Mouse (Mus musculus) thymus, postnatal 0 days (tissue): Measurements from ENCODE around the gene Atp8a1. TPM values are rescaled to one million over a fixed set of nuclear protein-coding genes. Genes with fewer than 3 reads are reported as not detected.
A peak's percentile ranks its signal among the peaks of the same experiment; 100 is the strongest.

ENCODE experiments used
- DNase-seq: peaks from one replicate; pipeline ENCODE4 v3.0.0-alpha.2; 2015; ENCODE audit warnings: low spot score
- polyA plus RNA-seq: library from polyadenylated mRNA; unstranded; fragments of >200 nt; fragmentation: Nextera tagmentation; extraction: Ambion mirVana; gene quantifications from 2 replicates; pipeline ENCODE4 v1.2.1, GENCODE M21; 2015

Atp8a1 gene
- 16.5 and 16.7 TPM in 2 replicates for polyA plus RNA-seq

DNA sequence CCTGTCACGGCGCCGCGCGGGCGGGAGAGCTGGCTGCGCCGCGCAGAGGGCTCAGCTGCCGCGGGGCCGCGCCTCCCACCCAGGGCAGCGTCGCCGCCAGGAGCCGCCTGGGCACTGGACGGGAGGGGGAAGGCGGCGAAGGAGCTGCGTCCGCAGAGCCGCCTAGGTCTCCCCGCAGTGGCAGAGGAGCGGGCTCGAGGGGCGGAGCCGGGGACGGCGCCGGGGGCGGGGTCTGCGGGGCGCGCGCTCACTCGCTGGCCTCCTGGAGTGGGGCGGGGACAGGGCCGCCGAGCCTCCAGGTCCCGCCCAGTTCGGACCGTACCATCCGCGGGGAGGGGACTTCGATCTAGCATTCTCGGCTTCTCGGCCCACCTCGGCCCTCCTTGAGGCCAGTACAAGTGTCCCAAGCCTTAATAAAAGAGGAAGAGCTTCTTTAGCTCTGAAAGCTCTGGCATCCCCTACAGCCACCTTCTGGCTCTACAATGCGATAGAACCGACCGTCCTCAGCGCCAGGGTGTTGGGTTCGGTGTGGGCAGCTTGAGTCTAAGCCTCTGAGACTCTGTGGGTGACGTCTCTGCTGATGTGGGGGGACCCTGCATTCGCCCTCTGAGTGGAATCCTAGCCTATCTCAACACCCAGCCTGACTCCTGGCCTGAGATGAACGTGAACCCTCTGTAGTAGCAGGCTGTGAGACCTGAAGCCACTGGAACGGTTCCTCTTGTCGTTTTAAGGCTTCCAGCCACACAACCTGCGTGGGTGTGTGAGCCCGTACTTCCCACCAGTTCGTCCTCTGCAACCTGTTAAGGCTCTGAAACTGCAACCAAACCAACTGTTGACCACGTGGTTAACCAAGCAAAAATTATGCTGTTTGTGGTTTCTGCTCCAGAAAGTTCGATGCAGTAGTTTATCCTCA is at the start of gene Atp8a1:
Gene Atp8a1, minus strand, starts transcription at position 182 of the 913 bp plus-strand sequence.
- peak; percentile 97 for DNase-seq

DNA sequence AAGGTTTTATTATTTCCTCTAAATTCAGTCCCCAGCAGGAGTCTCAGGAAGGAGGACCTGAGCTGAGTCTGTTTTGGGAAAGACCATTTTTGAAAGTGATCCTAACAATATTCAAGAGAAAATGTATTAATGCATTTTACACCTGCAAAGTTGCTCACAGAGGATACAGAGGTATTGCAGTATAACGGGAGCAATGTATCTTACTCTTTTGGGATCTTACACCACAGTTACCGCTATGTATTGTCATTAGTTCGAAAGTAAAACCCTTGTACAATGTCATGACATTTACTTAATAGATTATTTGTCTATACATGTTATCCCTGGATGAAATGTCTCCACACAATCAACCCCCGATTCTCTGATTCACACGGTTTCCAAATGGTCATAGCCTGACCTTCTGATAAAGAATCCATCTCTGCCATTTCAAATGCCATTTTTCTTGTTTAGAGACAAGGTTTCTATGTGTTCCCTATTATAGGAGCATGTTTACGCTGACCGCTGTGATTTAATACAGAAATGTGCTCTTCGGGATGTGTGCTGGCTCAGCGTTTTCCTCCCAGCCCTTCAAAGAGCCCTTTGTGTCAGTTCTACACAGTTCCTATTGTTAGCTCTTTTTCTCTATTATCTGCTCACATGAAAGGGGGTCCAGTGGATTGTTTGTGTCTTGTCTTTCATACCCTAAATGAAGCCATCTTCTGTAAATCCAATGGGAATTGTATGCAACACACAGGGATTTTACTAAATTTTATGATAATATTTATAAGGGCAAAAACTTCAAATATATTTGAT is 37.4 kb upstream of the Atp8a1 start:
- DNase-seq: no peak

DNA sequence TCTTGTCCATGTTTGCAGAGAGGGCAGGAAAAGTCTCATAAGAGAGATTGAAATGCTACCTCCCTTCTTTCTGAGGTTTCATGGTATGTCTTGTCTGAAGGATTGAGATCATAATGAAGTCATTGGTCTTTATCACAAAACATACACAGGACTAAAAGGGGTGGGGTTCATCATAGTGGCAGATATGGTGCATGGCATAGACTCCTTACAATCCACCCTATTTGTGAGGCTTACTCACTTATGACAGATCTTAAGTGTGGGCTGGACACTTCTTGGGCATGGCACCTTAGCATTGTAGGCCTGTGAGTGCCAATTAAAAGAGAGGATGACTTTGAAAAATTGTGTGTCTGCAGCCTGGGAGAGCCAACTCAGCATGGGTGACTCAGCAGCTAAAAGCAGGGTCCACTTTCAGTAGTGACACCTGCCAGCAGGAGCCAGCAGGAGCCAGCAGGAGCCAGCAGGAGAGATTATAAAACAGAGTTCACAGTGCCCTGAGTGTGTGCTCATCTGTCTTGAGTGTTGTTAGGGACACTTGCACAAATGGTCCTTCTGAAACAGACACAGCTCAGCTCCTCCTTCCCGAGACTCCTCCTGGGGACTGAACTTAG is 36.4 kb upstream of the Atp8a1 start:
- DNase-seq: no peak

DNA sequence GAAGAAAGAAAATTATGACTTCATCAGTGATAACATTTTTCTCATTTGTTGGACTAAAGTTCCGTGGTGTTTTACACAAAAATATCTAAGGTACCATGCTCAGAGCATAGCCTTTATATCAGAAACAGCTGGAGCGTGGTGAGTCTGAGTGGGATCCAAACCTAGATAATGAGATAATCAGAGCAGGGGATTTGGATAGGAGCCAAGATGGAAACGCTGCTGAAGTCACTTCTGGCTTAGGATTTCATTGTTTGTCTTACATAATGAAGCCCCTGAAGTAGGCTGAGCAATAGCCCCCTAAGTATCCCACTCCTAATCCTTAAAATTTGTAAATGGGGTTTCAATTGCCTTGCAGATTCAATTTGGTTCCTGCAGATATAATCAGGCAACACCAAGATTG is 24.2 kb upstream of the Atp8a1 start:
- DNase-seq: no peak

DNA sequence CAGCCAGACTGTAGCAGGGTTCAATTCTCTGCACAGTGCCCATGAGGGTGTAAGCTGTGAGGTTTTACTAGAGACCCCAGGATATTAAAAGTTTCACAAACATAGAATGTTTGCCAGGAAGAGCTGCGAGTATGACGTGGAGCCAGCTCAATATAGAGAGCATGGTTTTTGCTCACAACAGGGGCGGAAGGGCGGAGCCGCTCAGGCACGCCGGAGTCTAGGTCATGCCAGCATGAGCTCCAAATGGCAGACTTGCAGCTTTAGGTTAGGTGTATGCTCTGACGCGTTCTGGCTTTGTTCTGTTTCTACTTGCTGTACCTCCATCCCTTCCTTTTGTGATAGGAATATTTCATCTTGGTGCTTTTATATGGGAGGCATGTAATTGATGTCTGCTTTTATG is 19.0 kb upstream of the Atp8a1 start:
- DNase-seq: peak; percentile 52

DNA sequence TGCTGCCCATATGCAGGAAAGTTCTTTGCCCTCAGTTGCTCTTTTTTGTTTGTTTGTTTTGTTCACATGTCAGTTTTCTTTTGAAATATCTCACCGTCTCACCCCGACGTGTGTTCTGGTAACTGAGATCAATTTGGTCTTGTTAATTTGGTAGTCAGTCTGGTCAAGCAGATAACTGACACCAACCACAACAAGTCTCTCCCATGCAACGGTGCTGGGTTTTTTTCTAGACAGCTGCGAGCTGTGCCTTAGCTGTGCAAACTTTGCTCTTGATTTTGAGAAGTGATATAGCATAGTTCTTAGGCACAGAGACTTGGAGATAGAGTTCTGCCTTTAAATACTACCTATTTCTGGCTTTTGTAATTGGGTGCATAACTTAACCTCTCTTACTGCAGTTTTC is 18.4 kb upstream of the Atp8a1 start:
- DNase-seq: no peak

DNA sequence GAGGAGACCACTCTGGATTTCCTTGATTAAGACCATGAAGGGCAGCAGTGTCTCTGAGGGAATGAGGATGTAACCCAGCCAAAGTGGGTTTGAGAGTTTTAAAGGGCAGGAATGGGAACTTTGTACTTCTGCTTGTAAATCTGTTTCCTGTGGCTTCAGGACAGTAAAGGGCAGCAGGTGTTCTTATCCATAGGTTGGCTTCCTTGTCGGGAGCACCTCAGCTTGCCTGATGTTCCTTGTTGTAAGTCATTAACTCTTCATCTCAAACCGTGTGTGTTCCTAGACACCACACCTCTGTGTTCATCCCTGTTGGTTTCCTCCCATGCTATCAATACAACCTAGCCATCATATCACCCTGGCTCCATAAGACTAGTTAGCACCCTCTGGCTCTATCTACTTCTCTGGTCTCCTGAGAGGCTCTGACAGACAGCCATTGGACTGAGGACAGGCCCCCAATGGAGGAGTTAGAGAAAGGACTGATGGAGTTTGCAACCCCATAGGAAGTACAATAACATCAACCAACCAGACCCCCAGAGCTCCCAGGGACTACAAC is 17.4 kb upstream of the Atp8a1 start:
- DNase-seq: no peak

DNA sequence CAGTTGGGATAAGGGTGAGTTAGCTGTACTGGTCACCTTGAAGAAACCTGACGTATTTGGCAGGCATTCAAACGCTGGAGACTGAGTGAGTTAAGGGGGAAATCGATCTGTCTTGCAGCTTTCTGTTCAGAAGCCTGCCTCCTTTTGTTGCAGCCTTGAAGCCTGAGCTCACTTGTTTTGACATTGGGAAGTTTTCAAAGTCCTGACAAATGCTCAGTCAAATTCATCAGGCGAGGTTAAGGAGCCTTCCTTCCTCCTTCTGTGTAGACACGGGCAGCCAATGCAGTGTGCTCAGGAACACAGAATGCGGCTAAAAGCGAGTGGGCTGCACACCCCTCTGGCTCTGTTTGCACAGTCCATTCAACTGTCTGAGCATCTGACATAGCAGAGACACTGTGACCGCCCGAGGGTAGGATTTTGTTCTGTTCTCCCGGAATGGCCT is 16.7 kb upstream of the Atp8a1 start:
- no peak for DNase-seq

DNA sequence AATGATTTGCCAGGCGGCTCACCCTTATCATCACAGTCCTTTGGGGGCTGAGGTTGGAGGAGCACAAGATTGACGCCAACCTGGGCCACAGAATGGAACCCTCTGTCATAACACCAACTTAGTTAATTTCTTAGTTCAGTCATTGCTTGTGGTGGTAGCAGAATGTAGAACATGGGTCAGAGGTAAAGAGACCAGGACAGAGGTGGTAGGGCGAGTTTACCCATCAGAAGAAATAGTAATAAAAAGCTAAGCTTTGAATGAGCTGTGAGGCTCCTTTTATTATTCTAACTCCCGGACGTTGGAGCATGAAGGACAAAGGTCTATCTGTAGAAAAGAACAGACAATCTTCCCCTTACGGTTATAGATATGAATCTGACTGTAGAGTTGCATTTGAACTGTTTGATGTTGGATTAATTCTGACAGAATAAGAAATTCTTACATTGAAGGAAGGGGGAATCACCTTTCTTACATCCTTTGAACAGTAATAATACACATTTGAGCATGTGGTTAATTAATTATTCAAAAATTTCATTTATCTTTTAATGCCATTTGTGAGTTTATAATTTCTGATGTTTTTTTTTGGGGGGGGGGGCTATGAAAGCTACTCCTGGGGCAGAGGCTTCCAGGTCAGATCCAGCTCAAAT is 7.9 kb upstream of the Atp8a1 start:
- DNase-seq: no peak

GRCm38 (mm10) chr5:67852860-67853259 is 5.6 kb upstream of the Atp8a1 start:
- no peak for DNase-seq

- DNase-seq: peak; percentile 38
These were observed 2.2 kb upstream of the Atp8a1 start for GRCm38 (mm10) chr5:67849411-67849810.

DNA sequence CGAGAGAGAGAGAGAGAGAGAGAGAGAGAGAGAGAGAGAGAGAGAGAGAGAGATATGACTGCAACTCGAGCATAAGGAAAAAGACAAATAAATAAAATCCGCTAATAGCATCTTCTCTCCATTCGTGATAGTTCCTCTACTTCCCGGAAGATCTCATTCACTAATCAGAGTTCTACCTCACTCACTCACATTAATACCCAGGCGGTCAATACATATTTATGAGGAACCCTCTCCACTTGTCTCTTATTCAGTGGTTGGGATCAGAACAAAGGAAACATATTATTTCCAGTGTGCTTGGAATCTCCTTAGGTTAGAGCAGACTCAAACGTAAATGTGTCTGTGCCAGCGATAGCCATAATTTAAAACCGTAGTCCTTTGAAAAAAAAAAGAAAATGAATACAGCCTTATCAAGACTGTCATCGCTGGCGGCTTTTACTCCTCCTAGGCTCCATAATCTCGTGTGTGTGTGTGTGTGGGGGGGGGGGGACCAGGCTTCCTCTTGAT is 1.3 kb upstream of the Atp8a1 start:
- DNase-seq: no peak

DNA sequence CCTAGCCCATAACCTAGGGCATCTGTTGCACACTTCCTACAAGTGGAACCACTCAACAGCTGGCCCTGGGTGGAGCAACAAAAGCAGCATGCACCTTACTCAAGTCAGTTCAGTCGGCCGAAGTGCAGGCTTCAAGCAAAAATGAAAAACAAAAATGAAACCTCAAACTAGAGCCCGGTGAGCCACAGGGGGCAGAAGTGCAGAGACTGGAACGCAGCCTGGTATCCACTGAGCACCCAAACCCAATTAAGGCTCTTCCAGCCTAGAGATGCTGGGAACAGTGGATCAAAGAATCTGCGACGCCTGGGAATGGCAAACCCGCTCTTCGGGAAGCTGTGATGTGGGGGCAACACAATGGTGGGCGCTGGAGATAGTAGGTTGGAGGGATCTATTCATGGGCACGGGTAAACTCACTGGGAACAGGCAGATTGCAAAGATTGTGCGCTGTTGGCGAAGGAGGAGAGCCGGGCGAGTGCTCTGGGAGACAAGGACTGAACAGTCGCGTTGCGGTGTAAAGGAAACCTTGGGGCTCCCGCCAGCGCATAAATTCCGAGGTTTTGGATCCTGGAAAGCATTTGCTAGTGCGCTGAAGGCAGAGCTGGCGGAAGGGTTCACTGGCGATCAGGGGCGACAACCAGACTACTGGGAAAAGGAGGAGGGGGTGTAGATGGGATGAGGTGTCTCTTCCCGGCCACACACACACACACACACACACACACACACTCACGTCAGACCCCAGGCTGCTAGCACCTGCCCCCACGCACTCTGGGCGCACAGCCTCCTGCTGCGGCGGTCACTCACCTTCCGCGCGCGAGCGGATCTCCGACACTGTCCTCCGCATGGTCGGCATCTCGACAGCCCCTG is 641 bp downstream of the Atp8a1 start:
- DNase-seq: peak; percentile 76

- DNase-seq: peak; percentile 50
These were observed 2.0 kb downstream of the Atp8a1 start for GRCm38 (mm10) chr5:67845190-67845691.

DNA sequence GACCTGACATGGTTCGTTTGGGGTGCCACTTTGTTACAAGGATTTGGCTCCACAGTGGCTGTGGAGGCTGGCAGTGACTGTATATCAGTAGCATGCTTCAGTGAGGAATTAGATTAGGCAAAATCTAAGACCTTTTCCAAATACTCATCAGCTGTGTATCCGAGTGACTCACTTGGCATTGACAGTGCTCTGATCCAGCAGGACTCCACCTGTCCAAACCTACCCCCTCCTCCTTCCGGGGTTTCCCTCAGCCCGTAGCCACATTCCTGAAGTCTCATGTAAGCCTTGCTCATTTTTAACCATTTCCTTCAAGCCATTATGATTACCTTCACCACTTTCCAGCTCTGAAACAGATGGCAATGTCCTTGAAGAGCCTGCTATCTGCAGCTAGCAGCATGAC is 3.2 kb downstream of the Atp8a1 start:
- no peak for DNase-seq

- DNase-seq: no peak
These were observed 4.9 kb downstream of the Atp8a1 start for GRCm38 (mm10) chr5:67842306-67842705.

DNA sequence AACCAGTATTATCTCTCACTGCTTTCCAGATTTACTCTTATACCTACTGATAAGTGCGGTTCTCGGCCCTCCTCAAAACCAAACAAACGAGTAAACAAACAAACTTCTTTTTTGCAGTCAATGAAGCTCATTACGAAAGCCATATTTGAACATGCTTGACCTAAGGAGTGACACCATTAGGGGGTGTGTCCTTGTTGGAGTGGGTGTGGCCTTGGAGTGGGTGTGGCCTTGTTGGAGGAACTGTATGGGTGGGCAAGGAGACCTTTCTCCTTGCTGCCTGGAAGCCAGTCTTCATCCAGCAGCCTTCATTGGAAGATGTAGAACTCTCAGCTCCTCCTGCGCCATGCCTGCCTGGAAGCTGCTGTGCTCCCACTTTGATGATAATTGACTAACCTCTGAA is 13.4 kb downstream of the Atp8a1 start:
- no peak for DNase-seq

DNA sequence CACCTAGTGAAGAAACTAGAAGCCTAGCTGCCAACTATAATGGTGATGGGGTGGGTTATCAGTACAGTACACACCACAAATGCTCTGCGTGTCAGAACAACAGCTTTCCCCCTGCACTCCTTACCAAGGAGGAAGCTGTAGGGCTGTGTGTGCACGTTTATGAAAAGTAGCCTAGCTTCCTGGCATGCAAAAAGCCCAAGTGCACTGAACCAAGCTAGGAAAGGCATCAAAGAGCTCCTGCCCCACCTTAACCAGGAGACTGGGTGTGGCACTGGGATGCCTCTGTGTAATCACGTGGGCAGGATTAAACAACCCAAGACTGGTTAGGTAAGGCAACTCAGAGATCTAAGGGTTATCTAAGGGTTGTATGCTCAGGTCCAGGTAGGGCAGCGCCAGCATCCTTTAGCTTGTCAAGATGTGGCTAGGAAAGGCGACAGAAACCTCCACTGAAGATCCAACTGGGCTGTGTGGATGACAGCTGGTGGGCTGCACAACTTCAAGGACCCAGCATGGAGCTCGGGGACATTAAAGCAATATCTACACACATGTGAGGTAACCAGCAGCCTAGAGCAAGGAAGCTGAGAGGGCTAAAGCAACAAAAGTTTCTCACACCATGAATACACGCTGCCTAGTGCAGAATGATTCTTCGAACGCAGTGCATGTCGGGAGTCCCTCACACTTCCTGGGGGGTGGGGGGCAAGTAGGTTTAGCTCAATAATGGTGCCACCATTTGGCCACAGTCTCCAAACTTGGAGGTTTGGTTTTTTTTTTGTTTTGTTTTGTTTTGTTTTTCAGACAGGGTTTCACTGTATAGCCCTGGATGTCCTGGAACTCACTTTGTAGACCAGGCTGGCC is 15.7 kb downstream of the Atp8a1 start:
- DNase-seq: peak; percentile 11

DNA sequence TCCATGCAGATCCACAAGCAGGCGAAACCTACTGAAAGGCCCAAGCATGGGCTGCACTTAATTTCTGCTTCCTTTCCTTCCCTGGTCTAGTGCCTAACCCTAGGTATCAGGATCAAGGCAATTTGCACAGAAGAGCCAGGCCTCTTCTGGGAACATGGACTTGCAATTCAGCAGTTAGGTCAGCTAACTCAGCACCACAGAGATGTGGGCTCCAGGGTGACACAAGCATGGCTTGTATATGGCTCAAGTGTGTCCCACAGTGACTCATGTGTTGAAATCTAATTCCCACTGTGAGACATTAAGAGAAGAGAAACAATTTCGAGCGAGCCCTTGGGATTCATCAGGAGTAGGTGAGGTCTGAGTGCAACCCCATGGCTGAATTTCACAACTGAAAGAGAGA is 18.9 kb downstream of the Atp8a1 start:
- no peak for DNase-seq
